Mouse (Mus musculus) activated CD4-positive, CD25-positive, alpha-beta regulatory T cell, adult 4 months (primary cell): ENCODE data around the gene Git1. TPM values are rescaled to one million over a fixed set of nuclear protein-coding genes. Genes with fewer than 3 reads are reported as not detected.
"Not testable (repeated sequence)": the region's sequence is repeated elsewhere in the genome, so short reads cannot be mapped to it uniquely, and the experiment has no call there.

ENCODE experiments used
- ATAC-seq: one replicate; pipeline ENCODE4 v1.8.0; 2017
- polyA plus RNA-seq, 2 experiments: library from polyadenylated mRNA; unstranded; fragments of 100-300 nt; shearing (Covaris generic); gene quantifications; one replicate each; pipeline ENCODE4 v1.2.1; 2017

Git1 gene
- polyA plus RNA-seq, 2 experiments from 2014 or later = 8.6 to 9.2 TPM

GRCm38 (mm10) chr11:77520601-77521529 is 27.5 kb downstream of the Git1 start:
- ATAC-seq = no peak

GRCm38 (mm10) chr11:77525804-77526486 is 32.6 kb downstream of the Git1 start:
- no peak for ATAC-seq

GRCm38 (mm10) chr11:77528420-77528819 is 35.1 kb downstream of the Git1 start:
- ATAC-seq = not testable (repeated sequence)

- no peak for ATAC-seq
Observed at GRCm38 (mm10) chr11:77529644-77530043, 36.3 kb downstream of the Git1 start.

- ATAC-seq = no peak
Observed at GRCm38 (mm10) chr11:77530862-77531261, 37.5 kb downstream of the Git1 start.

GRCm38 (mm10) chr11:77532202-77532846 is 39.0 kb downstream of the Git1 start:
- peak; percentile 59 for ATAC-seq

GRCm38 (mm10) chr11:77545261-77545660 is 51.9 kb downstream of the Git1 start:
- no peak for ATAC-seq

Other genes starting within 250 kb of the Git1 start
- gene Coro6, start 31.2 kb upstream of the Git1 start, polyA plus RNA-seq = not detected
- 1 to 10 TPM in 1 of 2 experiments, under 1 TPM in 1; 0.93 to 1.2 TPM for gene Ankrd13b, start 3.9 kb upstream of the Git1 start, polyA plus RNA-seq
- 1 to 10 TPM; 2.3 to 2.6 TPM for gene Abhd15, start 21.6 kb downstream of the Git1 start, polyA plus RNA-seq
- gene Trp53i13, start 22.4 kb downstream of the Git1 start, polyA plus RNA-seq = 10 to 100 TPM in 1 of 2 experiments, 1 to 10 TPM in 1; 9.8 to 11.2 TPM
- gene Gm10392, start 25.6 kb downstream of the Git1 start, polyA plus RNA-seq = 1 to 10 TPM in 1 of 2 experiments, under 1 TPM in 1; 0.85 to 1.6 TPM
- gene Taok1, start 114.3 kb downstream of the Git1 start, polyA plus RNA-seq = 10 to 100 TPM; 15.0 to 19.8 TPM
- gene Nufip2, start 192.6 kb downstream of the Git1 start, polyA plus RNA-seq = 10 to 100 TPM; 16.2 to 20.5 TPM
- under 1 TPM in 1 of 2 experiments, not detected in 1; 0.73 TPM for gene Cryba1, start 231.7 kb downstream of the Git1 start, polyA plus RNA-seq